Mouse (Mus musculus) lung, postnatal 36 days (tissue): Measurements from ENCODE around the gene Atat1.
A peak's percentile ranks its signal among the peaks of the same experiment; 100 is the strongest.

Experiments used
- DNase-seq: peaks from one replicate; pipeline ENCODE4 v3.0.0; 2022; ENCODE audit warnings: mixed read lengths

Atat1 gene

DNA sequence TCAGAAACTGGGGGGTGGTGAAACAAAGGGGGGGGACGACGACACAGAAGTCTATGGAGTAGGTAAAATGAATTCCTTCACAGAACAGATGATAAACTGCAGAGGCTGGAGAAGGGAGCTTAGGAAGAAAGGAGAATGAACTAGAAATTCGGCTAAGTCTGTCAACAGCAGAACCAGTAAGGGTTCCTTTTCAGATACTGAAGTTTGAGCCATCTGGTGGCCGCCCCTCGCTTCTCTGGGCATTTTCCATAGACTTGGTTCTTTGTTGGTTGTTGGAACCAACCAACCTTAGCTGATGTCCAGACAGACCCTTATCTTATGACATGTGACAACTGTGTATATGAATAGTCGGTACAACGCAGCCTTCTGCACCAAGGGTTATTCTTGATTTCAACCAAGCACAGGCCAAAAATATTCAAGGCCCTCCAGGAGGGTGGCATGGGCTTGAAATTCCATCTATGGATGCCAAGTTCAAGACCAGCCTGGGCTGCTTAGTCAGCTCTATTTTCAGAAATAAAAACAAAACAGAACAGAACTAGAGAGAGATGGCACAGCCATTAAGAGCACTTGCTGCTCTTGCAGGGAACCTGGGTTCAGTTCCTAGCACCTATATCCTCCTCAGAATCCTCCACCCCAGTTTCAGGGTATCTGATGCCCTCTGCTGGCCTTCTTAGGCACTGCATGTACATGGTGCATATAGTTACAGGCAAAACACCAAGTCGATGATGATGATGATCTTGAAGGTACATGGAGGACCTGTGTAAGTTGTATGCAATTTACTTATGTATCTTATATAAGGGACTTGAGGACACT, 38.8 kb downstream of the Atat1 start:
- peak; percentile 59 for DNase-seq

DNA sequence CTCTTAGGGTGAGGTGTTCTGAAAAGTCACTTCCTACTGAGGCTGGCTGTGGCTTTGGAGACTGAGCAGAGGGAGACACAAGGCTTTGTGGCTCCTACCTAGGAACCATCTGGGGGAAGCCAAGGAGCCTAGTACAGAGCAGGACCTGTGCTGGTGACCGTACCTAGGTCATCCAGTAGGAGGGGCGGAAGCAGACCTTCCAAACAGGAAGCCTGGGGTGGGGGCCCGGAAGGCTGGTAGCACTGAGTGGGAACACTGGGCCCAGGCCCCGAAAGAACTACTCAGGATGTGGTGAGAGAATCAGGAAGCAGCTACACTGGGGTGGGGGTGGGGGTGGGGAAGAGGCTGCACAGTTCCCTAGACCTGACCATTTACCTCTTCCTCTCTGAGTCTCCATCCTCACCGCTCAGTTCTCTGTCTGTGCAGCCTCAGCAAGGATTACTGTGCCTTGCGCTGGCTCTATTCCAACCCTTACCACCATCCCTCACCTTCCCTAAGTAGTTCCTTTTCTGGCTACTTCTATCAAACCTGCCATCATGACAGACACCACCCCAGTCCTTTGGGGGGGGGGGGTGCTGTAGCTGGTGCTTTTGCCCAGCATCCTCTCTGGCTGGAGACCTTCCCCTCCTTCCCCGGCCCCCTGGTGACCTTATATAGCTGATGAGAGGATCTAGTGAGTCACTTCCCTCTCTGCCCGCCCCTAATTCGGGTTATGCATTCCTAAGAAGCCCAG, 39.6 kb downstream of the Atat1 start:
- peak; percentile 91 for DNase-seq

DNA sequence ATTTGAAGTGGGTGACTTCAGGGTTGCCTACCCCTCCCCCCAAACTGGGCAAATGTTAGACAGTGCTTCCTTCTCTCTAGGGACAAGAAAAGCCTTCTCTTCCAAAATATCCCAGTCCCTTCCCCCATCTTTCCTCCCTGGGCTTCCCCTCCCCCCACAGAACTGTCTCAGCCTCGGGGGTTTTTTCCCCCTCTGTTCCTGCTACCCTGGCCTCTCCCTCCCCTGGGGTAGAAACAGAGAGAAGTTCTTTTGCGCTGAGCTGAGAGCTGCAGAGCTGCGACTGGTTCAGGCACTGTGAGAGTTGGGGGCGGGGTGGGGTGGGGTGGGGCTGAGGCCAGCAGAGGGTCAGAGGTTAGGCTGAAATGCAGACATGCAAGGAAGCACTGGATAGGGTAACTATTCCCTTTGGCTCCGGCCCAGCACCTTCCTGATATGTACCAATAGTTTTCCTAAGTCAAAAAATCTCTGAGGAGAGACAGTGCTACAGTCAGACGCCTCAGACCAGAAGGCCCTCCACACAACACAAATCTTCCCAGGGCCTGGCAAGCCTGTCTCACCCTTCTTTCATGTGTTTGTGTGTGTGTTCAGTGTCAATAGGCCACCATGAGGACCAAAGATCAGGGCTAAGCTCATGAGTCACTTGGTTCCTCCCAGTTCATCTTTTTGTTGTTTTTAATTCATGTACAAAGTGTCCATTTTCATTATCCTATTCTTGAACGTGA, 40.4 kb downstream of the Atat1 start:
- peak; percentile 73 for DNase-seq

DNA sequence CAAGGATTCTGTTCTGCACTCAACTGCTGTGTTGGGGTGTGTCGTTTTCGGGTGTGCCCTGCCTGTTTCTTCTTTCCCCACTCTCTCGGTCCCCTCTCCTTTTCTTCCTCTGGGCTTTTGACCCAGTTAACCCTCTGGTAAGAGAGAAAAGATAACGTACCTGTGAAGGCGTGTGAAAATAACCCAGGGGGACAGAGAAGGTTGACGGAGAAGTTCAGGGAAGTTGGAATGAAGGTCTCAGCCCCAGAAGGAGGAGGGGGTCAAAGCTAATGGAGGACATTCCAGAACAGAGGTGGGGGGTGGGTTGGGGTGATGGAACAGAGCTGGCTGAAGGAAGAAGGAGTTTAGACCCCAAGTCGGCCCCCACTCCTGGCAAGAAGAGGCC, 40.9 kb downstream of the Atat1 start:
- DNase-seq: no peak

GRCm38 (mm10) chr17:35868165-35868820, 41.6 kb downstream of the Atat1 start:
- DNase-seq: peak; percentile 68

DNA sequence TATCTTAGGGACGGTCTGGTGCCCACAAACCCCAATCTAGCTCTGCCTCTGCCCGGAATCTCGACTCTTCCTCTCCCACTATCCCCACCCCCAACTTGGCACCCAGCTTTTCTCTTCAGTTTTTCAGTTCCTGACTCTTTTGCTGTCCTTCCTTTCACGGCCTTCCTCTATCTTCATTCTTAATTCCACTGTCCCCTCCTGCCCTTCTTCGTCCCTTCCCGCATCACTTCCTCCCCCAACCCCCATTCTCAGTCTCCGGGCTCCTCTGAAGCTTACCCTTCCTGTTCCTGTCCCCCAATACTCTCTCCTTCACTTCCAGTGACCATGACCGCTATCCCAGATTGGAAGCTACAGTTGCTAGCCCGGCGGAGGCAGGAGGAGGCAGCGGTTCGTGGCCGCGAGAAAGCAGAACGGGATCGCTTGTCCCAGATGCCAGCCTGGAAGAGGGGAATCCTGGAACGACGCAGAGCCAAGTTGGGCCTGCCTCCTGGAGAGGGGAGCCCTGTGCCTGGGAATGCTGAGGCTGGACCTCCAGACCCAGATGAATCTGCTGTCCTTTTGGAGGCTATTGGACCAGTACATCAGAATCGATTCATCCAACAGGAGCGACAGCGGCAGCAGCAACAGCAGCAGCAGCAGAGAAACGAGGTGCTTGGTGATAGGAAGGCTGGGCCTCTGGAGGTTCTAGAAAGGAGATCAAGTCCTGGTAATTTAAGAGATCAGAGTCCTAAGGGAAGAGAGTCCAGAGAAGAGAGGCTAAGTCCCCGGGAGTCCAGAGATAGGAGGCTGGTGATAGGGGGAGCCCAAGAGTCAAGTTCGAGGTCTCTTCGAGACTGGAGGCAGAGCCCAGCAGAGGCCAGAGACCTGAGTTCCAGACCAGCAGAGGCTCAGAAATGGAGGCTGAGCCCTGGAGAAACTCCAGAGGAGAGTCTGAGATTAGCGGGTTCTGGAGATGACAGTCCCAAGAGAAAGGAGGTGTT, 42.7 kb downstream of the Atat1 start:
- DNase-seq: peak; percentile 82

- DNase-seq: peak; percentile 73
Observed at GRCm38 (mm10) chr17:35866281-35866831, 43.5 kb downstream of the Atat1 start.

DNA sequence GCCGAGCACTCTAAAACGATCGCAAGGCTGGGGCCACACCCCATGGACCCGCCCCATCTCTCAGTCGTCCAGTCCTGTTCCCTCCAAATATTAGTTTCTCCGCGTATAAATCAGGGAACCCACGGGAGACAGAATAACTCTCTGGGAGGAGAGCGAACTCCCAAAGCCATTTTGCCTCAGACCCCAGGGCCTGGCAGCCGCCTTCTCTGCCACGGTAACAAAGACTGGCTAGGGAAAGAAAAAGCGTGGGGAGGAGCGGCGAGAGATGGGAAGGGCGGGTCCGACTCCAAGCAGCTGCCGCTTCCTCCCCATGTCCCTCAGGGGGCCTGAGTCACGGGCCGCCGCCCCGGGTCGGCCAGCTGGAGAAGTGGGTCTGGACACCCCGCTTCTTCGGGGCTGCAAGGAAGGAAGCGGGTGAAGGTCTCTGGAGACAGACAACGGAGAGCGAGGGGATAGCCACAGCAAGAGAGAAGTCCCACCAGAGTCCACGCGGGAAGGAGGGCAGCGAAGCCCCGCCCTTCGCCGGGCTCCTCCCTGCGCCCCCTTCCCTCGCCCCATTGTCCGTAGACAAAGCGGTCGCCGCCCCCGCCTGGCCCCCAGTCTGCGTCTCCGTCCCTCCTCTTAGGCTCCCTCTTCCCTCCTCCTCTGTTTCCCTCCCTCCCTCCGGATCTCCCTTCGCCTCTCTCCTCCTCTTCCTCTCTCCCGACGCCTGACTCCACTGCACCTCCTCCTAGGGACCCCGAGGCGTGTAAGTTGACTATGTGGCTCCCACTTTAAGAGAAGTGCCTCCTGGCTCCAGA, 44.2 kb downstream of the Atat1 start, which contains the start of gene Ppp1r18:
Ppp1r18 (plus strand) TSS at position 113 of the 800 bp plus-strand sequence.
- DNase-seq: peak; percentile 77

DNA sequence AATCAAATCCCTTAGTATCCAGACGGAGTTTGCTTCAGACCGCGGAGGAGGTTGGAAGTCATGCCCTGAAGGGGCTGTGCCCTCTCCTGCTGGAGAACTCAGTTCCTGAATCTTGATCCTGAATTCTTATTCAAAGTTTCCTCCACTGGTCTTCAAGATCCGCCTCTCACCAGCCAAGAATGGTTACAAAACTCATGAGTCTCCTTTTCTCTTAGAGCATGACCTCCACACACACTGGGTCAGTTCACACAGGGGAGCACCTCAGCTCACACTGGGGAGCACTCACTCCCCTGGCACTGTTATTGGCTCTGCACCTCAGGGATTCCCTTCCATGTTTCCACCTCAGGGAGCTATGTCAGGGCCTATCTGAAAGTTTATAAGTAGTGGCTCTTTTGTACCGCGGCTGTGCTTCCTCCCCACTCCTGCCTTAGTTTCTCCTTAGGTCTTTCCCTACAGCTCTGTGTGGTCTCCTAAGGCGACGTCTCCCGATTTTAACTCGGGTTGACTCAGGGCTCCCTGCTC, 45.0 kb downstream of the Atat1 start:
- DNase-seq: no peak

- peak; percentile 95 for DNase-seq
Observed at GRCm38 (mm10) chr17:35861198-35861857, 48.5 kb downstream of the Atat1 start, which contains the start of gene Nrm. Gene Nrm, plus strand, starts transcription at chr17:35861318.

GRCm38 (mm10) chr17:35860831-35861197, 49.1 kb downstream of the Atat1 start:
- no peak for DNase-seq

GRCm38 (mm10) chr17:35859835-35860234, 50.0 kb downstream of the Atat1 start:
- DNase-seq: no peak

GRCm38 (mm10) chr17:35859371-35859770, 50.5 kb downstream of the Atat1 start:
- no peak for DNase-seq

DNA sequence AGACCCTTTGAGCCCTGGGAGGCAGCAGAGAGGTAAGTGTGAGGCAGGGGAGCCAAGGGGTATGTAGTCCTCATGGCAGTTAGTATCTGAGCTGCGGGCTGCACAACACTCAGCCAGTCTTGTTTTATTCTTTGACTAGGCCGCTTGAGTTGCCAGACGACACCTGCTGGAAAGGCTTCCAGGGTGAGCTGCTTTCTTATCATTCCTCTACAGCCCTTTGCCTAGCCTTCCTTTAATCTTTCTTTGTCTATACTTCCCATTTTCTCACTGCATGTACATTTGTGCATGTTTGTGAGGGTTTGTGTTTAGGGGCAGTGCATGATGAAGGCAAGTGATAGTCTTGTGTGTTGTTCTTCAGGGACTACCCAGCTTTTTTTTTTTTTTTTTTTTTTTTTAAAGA, 58.9 kb downstream of the Atat1 start:
- no peak for DNase-seq

- DNase-seq: no peak
Observed at GRCm38 (mm10) chr17:35848112-35848511, 61.8 kb downstream of the Atat1 start.
